Mouse (Mus musculus) adipocyte (in vitro differentiated cells): ENCODE results near the gene Cyp2d34.

Experiments
- DNase-seq: peaks from one replicate; pipeline ENCODE4 v3.0.0-alpha.2; 2016; ENCODE audit warnings: low spot score

Gene Cyp2d34

DNA sequence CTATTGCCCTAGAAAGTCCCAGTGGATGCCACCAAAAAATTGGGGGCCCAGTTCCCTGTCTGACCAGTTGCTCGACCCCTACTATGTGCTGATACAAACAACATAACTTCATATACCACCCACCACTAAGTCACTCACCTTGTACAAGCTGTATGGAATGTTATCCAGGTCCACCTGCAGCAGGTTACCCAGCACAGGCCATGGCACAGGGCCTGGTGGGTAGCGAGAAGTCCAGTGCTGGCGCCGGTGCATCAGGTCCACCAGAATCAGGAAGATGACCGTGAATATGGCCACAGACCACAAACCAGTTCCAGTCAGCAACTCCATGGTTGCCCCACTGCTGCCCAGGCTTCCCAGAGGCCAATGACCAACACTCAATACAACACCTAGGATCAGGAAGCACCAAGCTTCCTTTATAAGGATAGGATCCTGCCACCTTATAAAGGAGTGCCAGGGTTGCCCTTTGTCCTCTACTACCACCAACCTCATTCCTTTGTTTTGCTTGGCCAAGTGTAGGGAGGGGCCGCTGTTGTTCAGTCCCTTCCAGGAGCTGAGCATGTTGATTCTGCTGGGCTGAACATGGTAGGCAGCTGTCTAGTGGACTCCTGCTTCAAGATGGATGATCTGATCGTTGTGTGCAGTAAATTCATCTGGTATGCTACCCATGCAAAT is at the start of gene Cyp2d34:
Gene Cyp2d34, minus strand, starts transcription at position 416 of the 672 bp plus-strand sequence.
- no peak for DNase-seq

DNA sequence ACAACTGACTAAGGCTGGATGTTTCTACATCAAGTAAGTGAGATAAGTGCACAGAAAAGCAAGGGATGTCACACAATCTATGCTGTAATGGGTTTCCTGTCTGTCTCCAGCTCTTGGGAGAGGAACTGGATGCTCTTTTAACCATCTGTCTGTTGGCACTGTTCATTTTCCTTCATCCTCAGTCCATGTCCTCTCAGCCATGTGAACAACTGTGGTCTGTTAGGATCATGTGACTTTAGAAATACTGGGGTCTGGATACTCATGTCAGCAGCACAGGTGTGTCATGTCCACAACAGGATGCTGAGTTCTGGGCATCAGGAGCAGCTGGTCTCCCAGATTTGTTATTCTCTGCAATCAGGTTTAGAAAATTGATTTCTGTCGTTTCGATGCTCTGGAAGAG is 35.6 kb upstream of the Cyp2d34 start:
- no peak for DNase-seq

GRCm38 (mm10) chr15:82644371-82644770 is 23.6 kb upstream of the Cyp2d34 start:
- no peak for DNase-seq

- no peak for DNase-seq
Measured at GRCm38 (mm10) chr15:82643771-82644170, 23.0 kb upstream of the Cyp2d34 start.

GRCm38 (mm10) chr15:82642771-82643170 is 22.0 kb upstream of the Cyp2d34 start:
- DNase-seq, result no peak

DNA sequence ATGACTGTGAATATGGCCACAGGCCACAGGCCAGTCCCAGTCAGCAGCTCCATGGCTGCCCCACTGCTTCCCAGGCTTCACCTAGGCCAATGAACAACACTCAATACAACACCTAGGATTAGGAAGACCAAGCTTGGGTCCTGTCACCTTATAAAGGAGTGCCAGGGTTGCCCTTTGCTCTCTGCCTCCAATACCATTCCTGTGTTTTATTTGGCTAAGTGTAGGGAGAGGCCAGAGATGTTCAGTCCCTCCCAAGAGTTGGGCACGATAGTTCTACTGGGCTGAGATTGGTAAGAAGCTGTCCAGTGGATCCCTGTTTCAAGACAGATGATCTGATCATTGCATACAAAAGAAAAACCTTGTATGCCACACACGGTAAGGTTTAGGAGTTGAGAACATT is 21.2 kb upstream of the Cyp2d34 start:
- no peak for DNase-seq

DNA sequence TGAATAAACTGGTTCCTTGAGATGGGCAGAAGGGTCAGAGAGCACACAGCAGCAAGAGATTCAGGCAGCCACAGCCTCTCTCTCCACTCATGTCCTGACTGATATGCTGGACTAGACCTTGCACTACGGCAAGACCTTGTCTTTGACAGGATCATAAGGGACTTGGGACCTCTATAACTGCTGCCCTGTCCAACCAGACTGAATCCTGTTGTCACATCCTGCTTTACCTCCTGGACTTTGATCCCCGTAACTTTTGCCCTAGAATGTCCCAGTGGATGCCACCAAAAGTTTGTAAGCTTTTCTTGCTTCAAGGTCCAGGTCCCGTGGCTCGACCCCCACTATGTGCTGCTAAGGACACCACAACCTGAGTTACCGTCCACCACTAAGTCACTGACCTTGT is 20.6 kb upstream of the Cyp2d34 start:
- DNase-seq, result no peak

DNA sequence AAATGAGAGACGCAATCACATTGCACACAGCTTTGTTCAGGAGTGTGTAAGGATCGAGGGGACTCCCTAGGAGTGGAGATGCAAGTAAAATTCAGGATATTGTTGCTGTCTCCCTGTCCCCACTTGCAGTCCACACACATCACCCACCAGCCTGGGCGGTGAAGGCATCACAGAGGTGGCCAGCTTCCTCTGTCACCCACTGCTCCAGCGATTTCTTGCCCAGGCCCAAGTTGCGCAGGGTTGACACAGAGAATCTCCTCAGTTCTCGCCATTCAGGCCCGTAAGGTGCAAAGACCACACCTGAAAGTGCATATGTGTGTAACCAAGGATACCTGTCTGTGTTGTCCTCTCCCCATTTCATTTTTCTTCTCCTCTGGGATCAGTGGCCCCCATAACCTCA is 19.5 kb upstream of the Cyp2d34 start:
- DNase-seq, result no peak

DNA sequence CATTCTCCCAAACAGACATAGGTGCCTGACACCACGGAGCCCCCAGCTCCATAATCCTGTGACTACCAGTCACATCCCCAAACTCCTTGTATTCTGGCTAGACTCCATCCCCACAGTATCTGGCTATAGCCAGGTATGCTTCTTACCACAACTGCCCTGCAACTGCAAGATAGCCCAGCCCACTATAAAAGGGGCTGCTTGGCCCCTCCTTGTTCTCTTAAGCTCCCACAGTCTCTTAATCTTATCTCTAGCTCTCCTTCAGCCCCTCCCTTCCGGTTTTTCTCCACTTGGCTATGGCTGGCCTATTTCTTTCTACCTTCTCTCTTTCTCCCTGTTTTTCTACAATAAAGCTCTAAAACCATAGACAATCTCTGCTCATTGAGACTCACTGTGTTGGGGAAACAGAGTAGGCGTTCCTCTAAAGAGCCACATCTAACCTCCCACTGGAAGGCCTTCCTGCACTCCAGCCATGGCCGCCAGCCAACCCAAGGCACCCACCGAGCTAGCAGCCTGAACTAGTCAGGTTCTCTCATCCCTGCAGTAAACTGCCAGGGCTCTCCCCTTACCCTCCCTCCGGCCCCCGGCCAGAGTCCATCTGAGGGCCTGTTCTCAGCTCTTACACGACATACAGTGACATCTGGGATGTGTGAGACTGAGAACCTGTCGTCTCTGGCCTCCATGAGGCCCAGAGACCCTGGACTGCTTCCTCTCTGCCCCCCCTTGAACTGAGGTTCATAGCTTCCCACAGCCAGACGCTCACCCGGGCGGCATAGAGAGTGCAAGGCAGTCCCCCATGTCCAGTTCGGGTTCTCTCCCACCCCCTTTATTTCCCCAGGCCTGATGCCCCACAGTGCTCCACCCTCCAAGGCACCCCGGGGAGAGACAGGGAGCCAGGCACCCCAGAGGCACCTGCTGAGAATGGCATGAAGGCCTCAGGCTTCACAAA is 16.7 kb upstream of the Cyp2d34 start:
- no peak for DNase-seq

- no peak for DNase-seq
Measured at GRCm38 (mm10) chr15:82634976-82635375, 14.2 kb upstream of the Cyp2d34 start.

- no peak for DNase-seq
Measured at GRCm38 (mm10) chr15:82621993-82622392, 1.2 kb upstream of the Cyp2d34 start.

DNA sequence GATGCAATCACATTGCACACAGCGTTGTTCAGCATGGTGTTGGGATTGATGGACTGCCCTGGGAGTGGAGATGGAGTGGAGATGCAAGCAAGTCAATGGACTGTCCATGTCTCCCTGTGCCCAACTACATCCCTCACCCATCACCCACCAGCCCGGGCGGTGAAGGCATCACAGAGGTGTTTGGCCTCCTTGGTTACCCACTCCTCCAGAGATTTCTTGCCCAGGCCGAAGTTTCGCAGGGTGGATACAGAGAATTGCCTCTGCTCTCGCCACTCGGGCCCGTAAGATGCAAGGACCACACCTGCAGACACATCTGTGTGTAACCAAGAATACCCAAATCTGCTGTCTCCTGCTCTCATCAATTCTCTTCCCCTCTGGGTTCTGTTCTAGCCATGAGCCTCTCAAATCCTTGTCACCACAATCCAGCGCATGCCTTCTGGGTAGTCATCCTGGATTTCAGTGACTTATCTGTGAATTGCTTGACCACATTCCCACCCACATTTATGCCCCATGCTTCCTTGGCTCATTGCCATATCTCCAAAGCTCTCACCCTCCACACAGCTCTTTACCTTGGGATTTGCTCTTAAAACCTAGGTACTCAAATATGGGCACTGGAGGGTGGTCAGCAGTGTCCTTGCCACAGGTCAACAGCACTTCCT is 2.3 kb downstream of the Cyp2d34 start:
- DNase-seq, result no peak

DNA sequence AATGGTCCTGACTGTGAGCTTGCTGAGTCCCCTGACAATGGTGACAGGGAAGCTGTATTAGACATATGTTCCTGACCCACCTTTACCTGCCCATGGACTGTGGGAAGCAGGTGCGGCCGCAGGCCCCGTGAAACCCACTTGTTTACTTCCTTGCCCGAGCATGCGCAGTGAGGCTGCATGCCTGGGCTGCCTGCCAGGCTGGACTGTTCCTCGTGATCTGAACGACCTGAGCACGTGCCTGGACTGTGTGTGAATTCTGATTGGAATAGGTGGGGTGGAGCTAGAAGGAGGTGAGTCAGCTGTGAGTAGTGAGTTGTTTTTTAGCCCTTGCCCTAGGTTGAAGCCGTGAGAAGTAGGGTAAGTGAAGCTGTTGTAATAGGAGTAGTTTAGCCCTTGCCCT is 38.1 kb downstream of the Cyp2d34 start:
- DNase-seq, result no peak

DNA sequence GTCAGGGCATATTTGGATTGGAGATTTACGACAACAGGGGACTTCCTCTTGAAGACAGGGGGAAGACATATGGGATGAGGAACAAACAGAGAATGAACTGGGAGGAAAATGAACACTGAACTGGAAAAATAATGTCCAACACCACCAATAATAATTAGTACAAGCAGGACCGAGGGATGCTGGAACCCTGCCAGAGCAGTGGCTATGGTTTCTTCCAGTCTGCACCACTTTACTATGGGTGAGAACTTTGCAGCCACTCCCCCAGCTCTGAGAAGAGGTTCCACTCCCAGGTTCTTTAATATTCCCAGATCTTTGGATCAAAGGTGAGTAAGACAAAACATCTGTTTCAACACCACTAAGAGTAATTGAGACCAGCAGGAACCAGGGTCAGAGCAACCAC is 41.7 kb downstream of the Cyp2d34 start:
- no peak for DNase-seq

DNA sequence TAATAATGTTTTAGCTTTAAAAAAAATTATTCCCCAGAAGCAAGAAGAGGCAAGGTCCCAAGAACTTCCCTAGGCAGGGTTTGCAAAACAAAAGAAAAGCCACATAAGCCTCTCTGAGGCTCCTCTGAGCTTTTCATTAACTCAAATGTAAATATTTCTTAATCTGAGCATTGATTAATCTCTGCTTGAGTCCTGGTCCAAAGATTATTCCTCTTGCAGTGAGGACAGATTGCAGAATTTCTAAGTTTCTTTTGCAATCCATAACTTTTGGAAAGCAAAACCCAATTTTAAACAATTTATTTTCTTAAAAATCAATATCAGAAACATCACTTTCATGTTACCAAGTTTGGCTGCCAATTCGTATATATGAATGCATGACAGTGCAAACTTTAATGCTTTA is 47.9 kb downstream of the Cyp2d34 start:
- no peak for DNase-seq
